Mouse (Mus musculus): ENCODE results near the gene Fdx1.

DNA sequence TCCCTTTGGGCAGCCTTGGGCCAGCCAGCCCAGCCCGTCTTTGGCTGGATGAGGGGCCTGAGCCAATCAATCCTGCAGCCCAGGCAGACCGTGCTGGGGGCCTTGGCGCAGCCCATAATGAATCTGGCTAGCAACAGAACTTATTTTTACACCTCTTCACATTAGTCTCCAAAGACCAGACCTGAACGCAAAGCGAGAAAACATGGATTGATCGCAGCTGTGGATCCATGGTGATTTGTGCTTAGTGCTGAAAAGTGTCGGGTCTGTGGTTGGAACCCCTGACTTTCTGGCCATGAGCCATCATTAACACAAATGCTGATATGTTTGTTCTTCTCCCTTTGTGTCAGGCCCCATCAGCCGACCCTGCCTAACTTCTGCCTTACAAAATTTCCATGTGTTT, 56.4 kb downstream of the Fdx1 start:
- TF ChIP-seq EP300 (IDR thresholded peaks at IDR 0.05; ENCODE audit: low read depth): no peak
- no peak for TF ChIP-seq CTCF (IDR thresholded peaks at IDR 0.05; ENCODE audit: low read depth)
